Mouse (Mus musculus) midbrain, embryonic 12.5 days (tissue): Measurements from ENCODE around the gene Pla2g2f. TPM values are rescaled to one million over a fixed set of nuclear protein-coding genes. Genes with fewer than 3 reads are reported as not detected.

Experiments
- ATAC-seq: fragments of 200-750 bp; cut with Nextera tagmentation; 2 replicates; pipeline ENCODE4 v1.8.0; 2017; ENCODE audit warnings: low read depth, moderate TSS enrichment, moderate library complexity; ENCODE audit not compliant: low FRiP score
- H3K27ac ChIP-seq: fragments of 300-500 bp; sonication (generic); replicated peaks from 2 replicates; pipeline ENCODE4 v1.5.1; 2016; ENCODE audit warnings: mild to moderate bottlenecking
- H3K27me3 ChIP-seq: fragments of 300-500 bp; sonication (generic); 2 replicates; pipeline ENCODE4 v1.6.1; 2016; ENCODE audit warnings: mild to moderate bottlenecking
- H3K36me3 ChIP-seq: fragments of 300-500 bp; sonication (generic); 2 replicates; pipeline ENCODE4 v1.6.1; 2016
- H3K4me1 ChIP-seq: fragments of 300-500 bp; sonication (generic); 2 replicates; pipeline ENCODE4 v1.6.1; 2016
- H3K4me2 ChIP-seq: fragments of 300-500 bp; sonication (generic); replicated peaks from 2 replicates; pipeline ENCODE4 v1.6.1; 2016; ENCODE audit warnings: mild to moderate bottlenecking, moderate library complexity
- H3K4me3 ChIP-seq: fragments of 300-500 bp; sonication (generic); 2 replicates; pipeline ENCODE4 v1.5.1; 2016; ENCODE audit warnings: mild to moderate bottlenecking
- H3K9ac ChIP-seq: fragments of 300-500 bp; sonication (generic); replicated peaks from 2 replicates; pipeline ENCODE4 v1.6.1; 2016; ENCODE audit warnings: mild to moderate bottlenecking, moderate library complexity
- H3K9me3 ChIP-seq: fragments of 300-500 bp; sonication (generic); 2 replicates; pipeline ENCODE4 v1.6.1; 2016; ENCODE audit warnings: mild to moderate bottlenecking
- WGBS: fragments of 180-500 bp; shearing (Covaris S2); methylation state at CpG from one replicate; pipeline ENCODE4 v1.1.7; 2016; 5-methylcytosine and 5-hydroxymethylcytosine counted together
- polyA plus RNA-seq: library from polyadenylated mRNA; unstranded; fragments of >200 nt; fragmentation: Nextera tagmentation; extraction: Ambion mirVana; gene quantifications from 2 replicates; pipeline ENCODE4 v1.2.1, GENCODE M21; 2016

Pla2g2f gene
- 0.11 and 0.12 TPM in 2 replicates for polyA plus RNA-seq

GRCm38 (mm10) chr4:138757416-138757815, at the start of gene Pla2g2f:
Gene Pla2g2f, minus strand, starts transcription at chr4:138757626.
- Histone ChIP-seq H3K27ac (no peak within 1 kb of the TSS), H3K9me3 (no peaks in the 10 kb centered on the region), H3K4me1 (no peaks in the 10 kb centered on the region; the same call in 1 of the 2 replicates), H3K27me3 (no peaks in the 10 kb centered on the region), H3K4me2 (no peak within 1 kb of the TSS), H3K9ac (no peak within 1 kb of the TSS), H3K4me3 (no peak within 1 kb of the TSS), H3K36me3 (no peaks in the 10 kb centered on the region)
- WGBS, result 69% methylated on average over 8 of the region's 8 CpGs
- no peak for ATAC-seq

GRCm38 (mm10) chr4:138806920-138807541, 49.6 kb upstream of the Pla2g2f start:
- no peak for ATAC-seq
- Histone ChIP-seq H3K9ac (no peak overlapping the region), H3K9me3 (no peaks in the 10 kb centered on the region), H3K4me3 (no peak overlapping the region), H3K27ac (no peak overlapping the region), H3K36me3 (no peaks in the 10 kb centered on the region), H3K4me2 (no peak overlapping the region), H3K27me3 (no peaks in the 10 kb centered on the region), H3K4me1 (peaks cover 6% of the 10 kb centered on the region; the same call in 1 of the 2 replicates)
- 70% methylated on average over 7 of the region's 7 CpGs for WGBS

GRCm38 (mm10) chr4:138806160-138806559, 48.7 kb upstream of the Pla2g2f start:
- H3K4me3 ChIP-seq, result no peak overlapping the region
- H3K27ac ChIP-seq, result no peak overlapping the region
- peaks cover 6% of the 10 kb centered on the region; the same call in 1 of the 2 replicates for H3K4me1 ChIP-seq
- 84% methylated on average over 8 of the region's 8 CpGs for whole genome bisulfite sequencing
- H3K9ac ChIP-seq, result no peak overlapping the region
- H3K9me3 ChIP-seq, result no peaks in the 10 kb centered on the region
- ATAC-seq, result no peak
- no peaks in the 10 kb centered on the region for H3K36me3 ChIP-seq
- no peaks in the 10 kb centered on the region for H3K27me3 ChIP-seq
- H3K4me2 ChIP-seq, result no peak overlapping the region

- 51% methylated on average over 8 of the region's 8 CpGs for WGBS
- Histone ChIP-seq H3K36me3 (no peaks in the 10 kb centered on the region), H3K27ac (no peak overlapping the region), H3K27me3 (no peaks in the 10 kb centered on the region), H3K4me1 (peaks cover 6% of the 10 kb centered on the region; the same call in 1 of the 2 replicates), H3K9ac (no peak overlapping the region), H3K4me3 (no peak overlapping the region), H3K9me3 (no peaks in the 10 kb centered on the region), H3K4me2 (no peak overlapping the region)
- ATAC-seq, result no peak
Observed at GRCm38 (mm10) chr4:138805248-138805647, 47.8 kb upstream of the Pla2g2f start.

GRCm38 (mm10) chr4:138802917-138803316, 45.5 kb upstream of the Pla2g2f start:
- no peak overlapping the region for H3K4me2 ChIP-seq
- H3K27ac ChIP-seq, result no peak overlapping the region
- ATAC-seq, result no peak
- 92% methylated on average over 11 of the region's 11 CpGs for WGBS
- H3K9me3 ChIP-seq, result no peaks in the 10 kb centered on the region
- no peak overlapping the region for H3K4me3 ChIP-seq
- no peaks in the 10 kb centered on the region for H3K27me3 ChIP-seq
- peaks cover 6% of the 10 kb centered on the region; the same call in 1 of the 2 replicates for H3K4me1 ChIP-seq
- H3K9ac ChIP-seq, result no peak overlapping the region
- H3K36me3 ChIP-seq, result no peaks in the 10 kb centered on the region

- 85% methylated on average over 4 of the region's 4 CpGs for WGBS
- H3K4me2 ChIP-seq, result no peak overlapping the region
- no peaks in the 10 kb centered on the region for H3K9me3 ChIP-seq
- no peaks in the 10 kb centered on the region for H3K27me3 ChIP-seq
- H3K27ac ChIP-seq, result no peak overlapping the region
- H3K36me3 ChIP-seq, result no peaks in the 10 kb centered on the region
- no peak overlapping the region for H3K4me3 ChIP-seq
- no peak overlapping the region for H3K9ac ChIP-seq
- ATAC-seq, result no peak
- H3K4me1 ChIP-seq, result peaks cover 6% of the 10 kb centered on the region; the same call in 1 of the 2 replicates
Observed at GRCm38 (mm10) chr4:138801631-138802030, 44.2 kb upstream of the Pla2g2f start.

- Histone ChIP-seq H3K9me3 (no peaks in the 10 kb centered on the region), H3K36me3 (no peaks in the 10 kb centered on the region), H3K9ac (no peak overlapping the region), H3K27me3 (no peaks in the 10 kb centered on the region), H3K4me3 (no peak overlapping the region), H3K4me1 (peaks cover 3% of the 10 kb centered on the region; the same call in 1 of the 2 replicates), H3K4me2 (no peak overlapping the region), H3K27ac (no peak overlapping the region)
- no peak for ATAC-seq
- 80% methylated on average over 12 of the region's 12 CpGs for WGBS
Observed at GRCm38 (mm10) chr4:138800134-138800744, 42.8 kb upstream of the Pla2g2f start.

- no peaks in the 10 kb centered on the region for H3K27me3 ChIP-seq
- H3K27ac ChIP-seq, result no peak overlapping the region
- no peak overlapping the region for H3K4me3 ChIP-seq
- H3K36me3 ChIP-seq, result no peaks in the 10 kb centered on the region
- no peak overlapping the region for H3K4me2 ChIP-seq
- no peaks in the 10 kb centered on the region for H3K4me1 ChIP-seq
- 78% methylated on average over 4 of the region's 4 CpGs for WGBS
- no peaks in the 10 kb centered on the region for H3K9me3 ChIP-seq
- ATAC-seq, result no peak
- no peak overlapping the region for H3K9ac ChIP-seq
Observed at GRCm38 (mm10) chr4:138797217-138797570, 39.8 kb upstream of the Pla2g2f start.

- H3K4me3 ChIP-seq, result no peak overlapping the region
- no peak for ATAC-seq
- no peak overlapping the region for H3K27ac ChIP-seq
- H3K9ac ChIP-seq, result no peak overlapping the region
- no peaks in the 10 kb centered on the region for H3K9me3 ChIP-seq
- no peak overlapping the region for H3K4me2 ChIP-seq
- H3K4me1 ChIP-seq, result no peaks in the 10 kb centered on the region
- WGBS, result 55% methylated on average over 6 of the region's 6 CpGs
- H3K36me3 ChIP-seq, result no peaks in the 10 kb centered on the region
- no peaks in the 10 kb centered on the region for H3K27me3 ChIP-seq
Observed at GRCm38 (mm10) chr4:138796513-138797216, 39.2 kb upstream of the Pla2g2f start.

GRCm38 (mm10) chr4:138794344-138794743, 36.9 kb upstream of the Pla2g2f start:
- Histone ChIP-seq H3K27ac (no peak overlapping the region), H3K4me3 (no peak overlapping the region), H3K27me3 (no peaks in the 10 kb centered on the region), H3K4me1 (no peaks in the 10 kb centered on the region), H3K36me3 (no peaks in the 10 kb centered on the region), H3K4me2 (no peak overlapping the region), H3K9ac (no peak overlapping the region), H3K9me3 (no peaks in the 10 kb centered on the region)
- WGBS, result 86% methylated on average over 6 of the region's 6 CpGs
- no peak for ATAC-seq

- H3K9me3 ChIP-seq, result no peaks in the 10 kb centered on the region
- 68% methylated on average over 2 of the region's 2 CpGs for WGBS
Observed at GRCm38 (mm10) chr4:138793276-138793675, 35.9 kb upstream of the Pla2g2f start.

GRCm38 (mm10) chr4:138792599-138792998, 35.2 kb upstream of the Pla2g2f start:
- 74% methylated on average over 9 of the region's 9 CpGs for WGBS
- Histone ChIP-seq H3K9me3 (no peaks in the 10 kb centered on the region), H3K4me2 (no peak overlapping the region), H3K4me3 (no peak overlapping the region), H3K36me3 (no peaks in the 10 kb centered on the region), H3K27me3 (no peaks in the 10 kb centered on the region), H3K27ac (no peak overlapping the region), H3K9ac (no peak overlapping the region), H3K4me1 (no peaks in the 10 kb centered on the region)
- ATAC-seq, result no peak

More at GRCm38 (mm10) chr4:138793276-138793675, 35.9 kb upstream of the Pla2g2f start:
- H3K9ac ChIP-seq, result no peak overlapping the region
- H3K27me3 ChIP-seq, result no peaks in the 10 kb centered on the region
- no peak for ATAC-seq
- no peak overlapping the region for H3K27ac ChIP-seq
- H3K4me3 ChIP-seq, result no peak overlapping the region
- no peaks in the 10 kb centered on the region for H3K4me1 ChIP-seq
- no peaks in the 10 kb centered on the region for H3K36me3 ChIP-seq
- H3K4me2 ChIP-seq, result no peak overlapping the region
